Mouse (Mus musculus) forebrain, embryonic 11.5 days (tissue): ENCODE measurements around the gene Clcn7. TPM values are rescaled to one million over a fixed set of nuclear protein-coding genes. Genes with fewer than 3 reads are reported as not detected.

ENCODE experiments used
- ATAC-seq: fragments of 200-750 bp; cut with Nextera tagmentation; replicated peaks from 2 replicates; pipeline ENCODE4 v1.8.0; 2017; ENCODE audit warnings: moderate TSS enrichment; ENCODE audit not compliant: low FRiP score
- DNase-seq: peaks from one replicate; pipeline ENCODE4 v3.0.0-alpha.2; 2017; ENCODE audit warnings: low spot score
- H3K27ac ChIP-seq: fragments of 300-500 bp; sonication (generic); 2 replicates; pipeline ENCODE4 v1.5.1; 2014; ENCODE audit warnings: low read depth, low read length
- H3K27me3 ChIP-seq: fragments of 300-500 bp; sonication (generic); 2 replicates; pipeline ENCODE4 v1.6.1; 2014; ENCODE audit warnings: mild to moderate bottlenecking, low read length, mixed read lengths; ENCODE audit not compliant: control insufficient read depth, insufficient read depth
- H3K36me3 ChIP-seq: fragments of 300-500 bp; sonication (generic); 2 replicates; pipeline ENCODE4 v1.6.1; 2014; ENCODE audit warnings: mild to moderate bottlenecking, low read length, moderate library complexity, mixed read lengths; ENCODE audit not compliant: control insufficient read depth, insufficient read depth
- H3K4me1 ChIP-seq: fragments of 300-500 bp; sonication (generic); replicated peaks from 2 replicates; pipeline ENCODE4 v1.6.1; 2014; ENCODE audit warnings: low read length, mixed read lengths; ENCODE audit not compliant: control insufficient read depth, insufficient read depth
- H3K4me2 ChIP-seq: fragments of 300-500 bp; sonication (generic); 2 replicates; pipeline ENCODE4 v1.6.1; 2014; ENCODE audit warnings: low read depth, mild to moderate bottlenecking, low read length, moderate library complexity, mixed read lengths; ENCODE audit not compliant: severe bottlenecking
- H3K4me3 ChIP-seq: fragments of 300-500 bp; sonication (generic); 2 replicates; pipeline ENCODE4 v1.5.1; 2014; ENCODE audit warnings: low read depth, low read length
- H3K9ac ChIP-seq: fragments of 300-500 bp; sonication (generic); 2 replicates; pipeline ENCODE4 v1.6.1; 2014; ENCODE audit warnings: low read length
- H3K9me3 ChIP-seq: fragments of 300-500 bp; sonication (generic); 2 replicates; pipeline ENCODE4 v1.6.1; 2016; ENCODE audit warnings: low read length, mixed read lengths; ENCODE audit not compliant: control insufficient read depth
- WGBS: fragments of 180-500 bp; shearing (Covaris S2); extraction: QIAGEN DNeasy Blood & Tissue Kit; methylation state at CpG from one replicate; pipeline ENCODE4 v1.1.7; 2014; 5-methylcytosine and 5-hydroxymethylcytosine counted together
- polyA plus RNA-seq: library from polyadenylated mRNA; unstranded; fragments of >200 nt; fragmentation: Nextera tagmentation; extraction: Ambion mirVana; gene quantifications from 2 replicates; pipeline ENCODE4 v1.2.1, GENCODE M21; 2014

Clcn7 gene
- polyA plus RNA-seq, 1 experiment from 2014 or later: 25.4 TPM

GRCm38 (mm10) chr17:25107786-25108185 is 25.4 kb upstream of the Clcn7 start:
- Histone ChIP-seq H3K27me3 (no peaks in the 10 kb centered on the region), H3K4me1 (no peaks in the 10 kb centered on the region), H3K36me3 (peaks cover 3% of the 10 kb centered on the region; the same call in 1 of the 2 replicates), H3K9ac (no peak overlapping the region), H3K27ac (no peak overlapping the region), H3K9me3 (no peaks in the 10 kb centered on the region), H3K4me3 (no peak overlapping the region), H3K4me2 (no peak overlapping the region)
- ATAC-seq (no peak), DNase-seq (no peak)
- 82% methylated on average over 16 of the region's 16 CpGs for WGBS

DNA sequence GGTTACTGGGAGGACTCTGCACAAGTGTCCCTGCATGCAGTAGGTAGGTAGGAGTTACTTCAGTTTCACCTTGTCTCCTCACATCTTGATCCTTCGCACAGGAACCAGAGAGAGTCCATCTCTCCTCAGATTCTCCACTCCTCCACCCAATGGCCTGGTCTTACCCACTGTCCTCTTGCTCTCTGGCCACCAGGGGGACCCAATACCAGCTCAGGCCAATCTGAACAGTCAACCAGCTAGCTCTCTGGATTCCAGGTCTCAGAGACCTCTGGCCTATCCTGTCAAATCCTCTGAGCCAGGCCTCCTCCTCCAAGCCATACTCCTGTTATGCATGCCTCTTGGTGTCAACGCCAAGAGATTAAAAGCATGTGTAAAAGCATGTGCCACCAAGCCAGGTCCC is 23.6 kb upstream of the Clcn7 start:
- no peaks in the 10 kb centered on the region for H3K9me3 ChIP-seq
- DNase-seq: peak; percentile 63
- no peaks in the 10 kb centered on the region; the same call in 1 of the 2 replicates for H3K4me1 ChIP-seq
- H3K4me2 ChIP-seq: no peak overlapping the region
- ATAC-seq: no peak
- no peak overlapping the region for H3K9ac ChIP-seq
- peaks cover 3% of the 10 kb centered on the region; the same call in 1 of the 2 replicates for H3K36me3 ChIP-seq
- no peaks in the 10 kb centered on the region for H3K27me3 ChIP-seq
- H3K4me3 ChIP-seq: no peak overlapping the region
- 93% methylated on average over 2 of the region's 2 CpGs for WGBS
- H3K27ac ChIP-seq: no peak overlapping the region

- 96% methylated on average over 6 of the region's 6 CpGs for WGBS
- peaks cover 2% of the 10 kb centered on the region; the same call in 1 of the 2 replicates for H3K36me3 ChIP-seq
- H3K9me3 ChIP-seq: no peaks in the 10 kb centered on the region
These were observed 22.6 kb upstream of the Clcn7 start for GRCm38 (mm10) chr17:25110590-25110989.

GRCm38 (mm10) chr17:25111220-25111619 is 22.0 kb upstream of the Clcn7 start:
- no peaks in the 10 kb centered on the region for H3K27me3 ChIP-seq
- ATAC-seq (no peak), DNase-seq (no peak)
- H3K27ac ChIP-seq: no peak overlapping the region
- H3K36me3 ChIP-seq: no peaks in the 10 kb centered on the region; the same call in 1 of the 2 replicates
- H3K4me1 ChIP-seq: peaks cover 2% of the 10 kb centered on the region; the same call in 1 of the 2 replicates
- no peaks in the 10 kb centered on the region for H3K9me3 ChIP-seq
- H3K4me2 ChIP-seq: no peak overlapping the region
- WGBS: 94% methylated on average over 5 of the region's 5 CpGs
- H3K4me3 ChIP-seq: no peak overlapping the region
- no peak overlapping the region for H3K9ac ChIP-seq

More at GRCm38 (mm10) chr17:25110590-25110989, 22.6 kb upstream of the Clcn7 start:
- Histone ChIP-seq H3K4me2 (no peak overlapping the region), H3K27ac (no peak overlapping the region), H3K4me3 (no peak overlapping the region), H3K9ac (no peak overlapping the region), H3K4me1 (no peaks in the 10 kb centered on the region; the same call in 1 of the 2 replicates), H3K27me3 (no peaks in the 10 kb centered on the region)
- DNase-seq: no peak
- no peak for ATAC-seq

DNA sequence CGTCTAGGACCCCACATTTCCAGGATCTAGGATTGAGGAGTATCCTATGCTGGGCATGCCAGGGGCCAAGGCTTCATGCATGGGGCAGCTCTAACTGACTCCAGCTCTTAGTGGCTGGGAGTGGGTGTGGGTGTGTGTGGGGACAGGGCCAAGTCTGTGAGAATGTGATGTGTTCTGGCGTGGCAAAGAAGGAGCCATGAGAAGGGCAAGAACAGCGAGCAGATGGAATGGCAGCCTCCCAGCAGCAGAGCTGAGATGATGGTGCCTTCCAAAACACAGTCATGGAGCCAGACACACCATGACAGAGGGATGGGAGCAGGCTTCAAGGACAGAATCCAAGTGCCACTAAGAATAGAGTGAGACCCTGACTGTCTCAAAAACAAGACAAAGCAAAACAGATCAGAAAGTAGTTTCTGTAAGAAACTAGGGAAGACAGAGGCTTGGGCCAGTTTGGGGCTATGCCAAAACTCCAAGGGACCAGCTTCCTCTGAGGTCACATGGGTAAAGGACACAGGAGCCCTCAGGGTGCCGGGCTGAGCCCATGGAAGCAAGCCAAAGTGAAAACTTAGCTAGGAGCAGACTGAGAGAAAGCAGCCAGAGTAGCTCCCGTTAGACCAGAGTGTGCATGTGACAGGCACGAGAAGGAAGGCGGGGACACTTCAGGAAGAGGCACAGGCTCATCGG is 21.3 kb upstream of the Clcn7 start:
- no peaks in the 10 kb centered on the region for H3K27me3 ChIP-seq
- WGBS: 91% methylated on average over 8 of the region's 8 CpGs
- ATAC-seq (no peak), DNase-seq (no peak)
- H3K36me3 ChIP-seq: no peaks in the 10 kb centered on the region; the same call in 1 of the 2 replicates
- no peak overlapping the region for H3K27ac ChIP-seq
- peaks cover 2% of the 10 kb centered on the region; the same call in 1 of the 2 replicates for H3K4me1 ChIP-seq
- no peak overlapping the region for H3K4me2 ChIP-seq
- H3K4me3 ChIP-seq: no peak overlapping the region
- H3K9ac ChIP-seq: no peak overlapping the region
- no peaks in the 10 kb centered on the region for H3K9me3 ChIP-seq

GRCm38 (mm10) chr17:25112423-25112810 is 20.8 kb upstream of the Clcn7 start:
- no peak for ATAC-seq
- WGBS: 86% methylated on average over 3 of the region's 3 CpGs
- Histone ChIP-seq H3K27ac (no peak overlapping the region), H3K4me1 (peaks cover 2% of the 10 kb centered on the region; the same call in 1 of the 2 replicates), H3K4me2 (no peak overlapping the region), H3K9me3 (no peaks in the 10 kb centered on the region), H3K4me3 (no peak overlapping the region), H3K9ac (no peak overlapping the region), H3K27me3 (no peaks in the 10 kb centered on the region), H3K36me3 (no peaks in the 10 kb centered on the region; the same call in 1 of the 2 replicates)
- no peak for DNase-seq

DNA sequence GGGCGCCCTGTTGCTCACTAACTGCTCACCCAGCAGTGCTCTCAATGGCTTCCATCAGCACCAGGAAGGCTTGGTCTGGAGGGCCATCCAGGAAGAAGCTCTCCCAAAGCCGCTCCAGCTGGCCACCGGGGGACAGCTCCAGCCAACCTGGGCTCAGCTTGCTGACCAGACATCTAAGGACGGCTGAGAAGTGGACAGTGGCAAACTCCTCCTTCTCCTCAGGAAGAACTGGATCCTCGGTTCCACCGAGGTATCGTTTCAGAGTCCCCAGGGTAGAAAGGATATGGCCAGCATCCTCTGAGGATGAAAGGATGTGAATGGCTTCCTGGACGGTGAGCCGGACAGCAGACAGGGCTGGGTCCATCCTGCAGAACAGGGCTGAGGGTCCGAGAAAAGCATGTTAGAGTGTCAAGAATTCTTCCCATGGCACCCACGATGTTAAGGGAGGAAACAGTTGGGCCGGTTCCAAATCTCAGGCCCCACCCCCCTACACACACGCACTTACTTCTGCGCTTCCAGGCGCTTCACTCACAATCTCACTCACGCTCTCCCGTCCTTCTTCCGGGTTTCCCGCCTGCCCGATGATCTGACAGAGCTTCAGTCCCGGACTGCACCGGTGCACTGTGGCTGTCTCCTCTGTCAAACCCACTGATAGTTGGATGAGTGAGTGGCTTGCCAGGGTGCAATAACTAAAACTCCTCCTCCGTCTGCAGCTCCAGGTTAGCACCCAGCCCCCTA is 18.1 kb upstream of the Clcn7 start:
- H3K4me1 ChIP-seq: peaks cover 2% of the 10 kb centered on the region; the same call in 1 of the 2 replicates
- H3K27ac ChIP-seq: peak overlapping the region; percentile 68; the same call in 1 of the 2 replicates
- H3K36me3 ChIP-seq: no peaks in the 10 kb centered on the region
- peak overlapping the region; percentile 54 for H3K4me3 ChIP-seq
- DNase-seq (no peak), ATAC-seq (no peak)
- WGBS: 11% methylated on average over 23 of the region's 23 CpGs
- H3K9me3 ChIP-seq: no peaks in the 10 kb centered on the region
- no peaks in the 10 kb centered on the region for H3K27me3 ChIP-seq
- H3K4me2 ChIP-seq: peak overlapping the region; percentile 99
- H3K9ac ChIP-seq: peak overlapping the region; percentile 84

DNA sequence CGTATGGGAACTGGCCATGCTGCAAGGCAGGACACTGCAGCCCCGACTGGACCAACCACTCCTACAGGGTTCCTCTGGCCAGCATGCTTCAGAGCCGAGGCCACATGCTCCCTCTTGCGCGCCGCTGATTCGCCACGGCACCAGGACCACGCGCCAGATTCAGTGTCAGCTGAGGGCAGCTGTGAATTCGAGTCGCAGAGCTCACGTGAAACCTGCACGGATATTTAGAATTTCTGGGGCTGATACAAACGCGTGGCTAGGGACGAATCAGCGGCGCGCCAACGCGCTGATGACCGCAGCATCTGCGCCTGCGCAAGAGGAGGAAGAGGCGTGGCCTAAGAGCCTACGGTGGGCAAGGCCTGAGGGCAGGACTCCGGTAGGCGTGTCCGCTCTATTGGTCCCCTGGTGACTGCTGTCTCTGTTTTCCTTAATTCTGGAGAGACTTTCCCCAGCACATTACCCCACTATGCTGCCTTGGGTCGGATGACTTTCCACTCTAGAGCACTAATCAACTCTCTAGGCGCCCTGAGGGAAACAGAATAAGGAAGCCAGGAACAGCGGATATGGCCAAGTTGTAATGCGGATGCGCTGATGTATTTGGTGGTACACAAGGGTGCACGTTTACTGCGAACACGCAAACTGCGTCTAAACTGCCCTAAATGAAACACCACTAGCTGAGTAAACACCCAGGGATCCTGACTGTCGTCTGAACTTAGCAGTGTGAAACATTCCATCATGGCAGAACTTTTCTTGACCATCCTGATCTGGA is 17.3 kb upstream of the Clcn7 start, which contains the start of gene Telo2:
Telo2 (minus strand) TSS at position 304 of the 769 bp plus-strand sequence.
- Histone ChIP-seq H3K36me3 (no peaks in the 10 kb centered on the region), H3K27ac (peak within 1 kb of the TSS; percentile 68), H3K9me3 (no peaks in the 10 kb centered on the region), H3K27me3 (no peaks in the 10 kb centered on the region), H3K9ac (peak within 1 kb of the TSS; percentile 84), H3K4me2 (peak within 1 kb of the TSS; percentile 99), H3K4me3 (peak within 1 kb of the TSS; percentile 54), H3K4me1 (peaks cover 2% of the 10 kb centered on the region; the same call in 1 of the 2 replicates)
- WGBS: 5% methylated on average over 40 of the region's 40 CpGs
- ATAC-seq (peak; percentile 94), DNase-seq (peak; percentile 93)
